Mouse (Mus musculus) lung, postnatal 0 days (tissue): Measurements from ENCODE around the gene Hoxd10. TPM values are rescaled to one million over a fixed set of nuclear protein-coding genes. Genes with fewer than 3 reads are reported as not detected.
A peak's percentile ranks its signal among the peaks of the same experiment; 100 is the strongest.

Experiments used
- ATAC-seq: fragments of 200-750 bp; cut with Nextera tagmentation; 2 replicates; pipeline ENCODE4 v1.8.0; 2017; ENCODE audit warnings: moderate library complexity
- DNase-seq: peaks from one replicate; pipeline ENCODE4 v3.0.0-alpha.2; 2016; ENCODE audit warnings: low spot score
- H3K27ac ChIP-seq: fragments of 300-500 bp; sonication (generic); 2 replicates; pipeline ENCODE4 v1.5.1; 2014; ENCODE audit warnings: antibody characterized with exemption, mild to moderate bottlenecking, low read length, mixed read lengths
- H3K27me3 ChIP-seq: fragments of 300-500 bp; sonication (generic); replicated peaks from 2 replicates; pipeline ENCODE4 v1.6.1; 2014; ENCODE audit warnings: low read length, mixed read lengths; ENCODE audit not compliant: insufficient read depth
- H3K36me3 ChIP-seq: fragments of 300-500 bp; sonication (generic); 2 replicates; pipeline ENCODE4 v1.6.1; 2014; ENCODE audit warnings: low read length, mixed read lengths; ENCODE audit not compliant: insufficient read depth
- H3K4me1 ChIP-seq: fragments of 300-500 bp; sonication (generic); 2 replicates; pipeline ENCODE4 v1.6.1; 2014; ENCODE audit warnings: antibody characterized with exemption, low read depth, low read length, mixed read lengths; ENCODE audit not compliant: insufficient read depth
- H3K4me2 ChIP-seq: fragments of 300-500 bp; sonication (generic); replicated peaks from 2 replicates; pipeline ENCODE4 v1.6.1; 2014; ENCODE audit warnings: low read depth, mild to moderate bottlenecking, low read length, moderate library complexity, mixed read lengths
- H3K4me3 ChIP-seq: fragments of 300-500 bp; sonication (generic); 2 replicates; pipeline ENCODE4 v1.5.1; 2014; ENCODE audit warnings: low read depth, low read length
- H3K9ac ChIP-seq: fragments of 300-500 bp; sonication (generic); replicated peaks from 2 replicates; pipeline ENCODE4 v1.6.1; 2014; ENCODE audit warnings: low read depth, mild to moderate bottlenecking
- H3K9me3 ChIP-seq: fragments of 300-500 bp; sonication (generic); 2 replicates; pipeline ENCODE4 v1.6.1; 2016; ENCODE audit warnings: low read length, mixed read lengths
- CTCF ChIP-seq: IDR thresholded peaks from 2 replicates; pipeline ENCODE4 v1.5.1; 2016; ENCODE audit warnings: antibody characterized with exemption, mild to moderate bottlenecking
- EP300 ChIP-seq: IDR thresholded peaks from 2 replicates; pipeline ENCODE4 v1.6.1; 2016; ENCODE audit warnings: antibody characterized with exemption, mild to moderate bottlenecking, control low read depth
- WGBS: fragments of 180-500 bp; shearing (Covaris S2); extraction: QIAGEN DNeasy Blood & Tissue Kit; methylation state at CpG from one replicate; pipeline ENCODE4 v1.1.7; 2014; 5-methylcytosine and 5-hydroxymethylcytosine counted together
- polyA plus RNA-seq: library from polyadenylated mRNA; unstranded; fragments of >200 nt; fragmentation: Nextera tagmentation; extraction: Ambion mirVana; gene quantifications from 2 replicates; pipeline ENCODE4 v1.2.1, GENCODE M21; 2015

Hoxd10 gene
- polyA plus RNA-seq, 1 experiment from 2014 or later, result 0.20 TPM

DNA sequence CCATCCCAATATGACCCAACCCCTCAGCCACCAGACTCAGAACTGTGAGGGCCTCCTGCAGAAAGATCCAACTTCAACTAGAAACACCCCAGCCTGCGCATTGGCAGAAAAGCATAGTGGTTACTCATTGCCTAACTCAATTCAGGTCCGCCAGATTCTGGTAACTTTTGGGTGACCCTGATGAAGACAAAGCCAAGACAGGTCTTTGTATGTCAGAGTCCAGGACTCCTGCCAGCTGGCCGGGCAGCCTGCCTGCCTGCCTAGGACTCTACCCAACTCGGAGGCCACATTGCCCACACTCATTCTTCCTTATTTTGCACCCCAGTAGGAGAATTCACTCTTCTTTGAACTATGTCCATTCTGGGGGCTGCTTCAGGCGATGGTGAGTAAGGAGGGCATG lies 34.8 kb downstream of the Hoxd10 start, which contains the start of gene Gm28230:
Gm28230 (plus strand) TSS at position 178 of the 400 bp plus-strand sequence.
- H3K27ac ChIP-seq, result no peak within 1 kb of the TSS
- no peak for DNase-seq
- H3K9ac ChIP-seq, result no peak within 1 kb of the TSS
- H3K4me2 ChIP-seq, result no peak within 1 kb of the TSS
- H3K36me3 ChIP-seq, result no peaks in the 10 kb centered on the region
- no peaks in the 10 kb centered on the region for H3K9me3 ChIP-seq
- ATAC-seq, result no peak
- peak within 1 kb of the TSS; percentile 8; the same call in 1 of the 2 replicates for H3K4me3 ChIP-seq
- TF ChIP-seq CTCF (no peak), EP300 (no peak)
- H3K27me3 ChIP-seq, result peaks cover 90% of the 10 kb centered on the region
- 0 out of 2 replicates have a peak, but pooled peaks cover 3% of the 10 kb centered on the region for H3K4me1 ChIP-seq
- 14% methylated on average over 5 of the region's 5 CpGs for WGBS

DNA sequence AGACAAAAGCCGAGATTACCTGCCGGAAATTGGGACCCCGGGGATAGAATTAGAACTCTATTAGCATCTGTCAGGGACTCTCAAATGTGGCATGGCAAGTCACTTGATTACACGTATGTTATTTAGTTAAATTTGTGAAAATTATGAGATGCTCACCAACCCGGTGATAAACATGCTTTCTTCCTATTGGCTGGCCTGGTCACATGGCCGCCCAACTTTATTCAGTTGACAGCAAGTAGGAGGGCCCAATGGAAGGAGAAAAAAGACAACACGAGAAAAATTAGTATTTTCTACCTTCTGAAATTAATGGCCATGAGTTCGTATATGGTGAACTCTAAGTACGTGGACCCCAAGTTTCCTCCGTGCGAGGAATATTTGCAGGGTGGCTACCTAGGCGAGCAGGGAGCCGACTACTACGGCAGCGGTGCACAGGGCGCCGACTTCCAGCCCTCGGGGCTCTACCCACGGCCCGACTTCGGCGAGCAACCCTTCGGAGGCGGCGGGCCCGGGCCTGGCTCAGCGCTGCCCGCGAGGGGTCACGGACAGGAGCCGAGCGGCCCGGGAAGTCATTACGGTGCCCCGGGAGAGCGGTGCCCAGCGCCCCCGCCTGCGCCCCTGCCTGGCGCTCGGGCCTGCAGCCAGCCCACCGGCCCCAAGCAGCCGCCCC lies 35.4 kb downstream of the Hoxd10 start:
- H3K36me3 ChIP-seq, result no peaks in the 10 kb centered on the region
- no peaks in the 10 kb centered on the region for H3K9me3 ChIP-seq
- H3K4me1 ChIP-seq, result 0 out of 2 replicates have a peak, but pooled peaks cover 3% of the 10 kb centered on the region
- H3K9ac ChIP-seq, result no peak overlapping the region
- DNase-seq (no peak), ATAC-seq (no peak)
- H3K27ac ChIP-seq, result no peak overlapping the region
- H3K27me3 ChIP-seq, result peaks cover 90% of the 10 kb centered on the region
- TF ChIP-seq EP300 (no peak), CTCF (no peak)
- WGBS, result 2% methylated on average over 43 of the region's 43 CpGs
- no peak overlapping the region for H3K4me2 ChIP-seq
- H3K4me3 ChIP-seq, result peak overlapping the region; percentile 8; the same call in 1 of the 2 replicates

DNA sequence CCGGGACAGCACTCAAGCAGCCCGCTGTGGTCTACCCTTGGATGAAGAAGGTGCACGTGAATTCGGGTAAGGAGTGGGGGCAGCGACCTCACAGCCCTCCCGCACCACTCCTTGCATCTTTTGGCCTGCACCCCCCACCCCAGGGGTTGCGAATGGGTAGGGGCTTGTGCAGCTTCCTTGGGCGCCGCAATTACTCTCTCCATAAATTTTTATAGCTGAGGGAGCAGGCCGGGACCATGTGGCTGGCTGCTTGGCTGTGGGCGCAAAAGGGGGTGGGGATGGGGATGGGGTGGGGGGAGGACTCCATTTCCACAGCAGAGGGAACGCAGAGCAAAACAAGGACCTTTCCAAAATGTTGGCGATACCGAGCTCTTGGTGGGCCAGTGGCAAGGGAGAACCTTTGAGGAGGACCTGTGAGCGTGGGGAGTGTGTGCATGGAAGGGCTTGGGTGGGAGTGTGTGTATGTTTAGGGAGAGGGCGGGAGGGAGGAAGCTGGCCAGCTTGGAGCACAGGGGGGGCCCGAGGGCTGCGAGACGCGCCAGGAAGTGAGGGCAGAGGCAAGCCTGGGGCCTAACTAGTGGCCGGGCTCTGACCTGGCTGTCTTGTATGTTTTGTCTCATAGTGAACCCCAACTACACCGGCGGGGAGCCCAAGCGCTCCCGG lies 36.0 kb downstream of the Hoxd10 start:
- TF ChIP-seq CTCF, result no peak
- TF ChIP-seq EP300, result no peak
- Histone ChIP-seq H3K4me1 (0 out of 2 replicates have a peak, but pooled peaks cover 3% of the 10 kb centered on the region), H3K9ac (no peak overlapping the region), H3K4me2 (no peak overlapping the region), H3K27me3 (peaks cover 92% of the 10 kb centered on the region), H3K4me3 (0 out of 2 replicates have a peak overlapping the region, but pooled peaks have one; percentile 8), H3K9me3 (no peaks in the 10 kb centered on the region), H3K27ac (no peak overlapping the region), H3K36me3 (no peaks in the 10 kb centered on the region)
- DNase-seq (no peak), ATAC-seq (no peak)
- WGBS, result 5% methylated on average over 24 of the region's 25 CpGs

DNA sequence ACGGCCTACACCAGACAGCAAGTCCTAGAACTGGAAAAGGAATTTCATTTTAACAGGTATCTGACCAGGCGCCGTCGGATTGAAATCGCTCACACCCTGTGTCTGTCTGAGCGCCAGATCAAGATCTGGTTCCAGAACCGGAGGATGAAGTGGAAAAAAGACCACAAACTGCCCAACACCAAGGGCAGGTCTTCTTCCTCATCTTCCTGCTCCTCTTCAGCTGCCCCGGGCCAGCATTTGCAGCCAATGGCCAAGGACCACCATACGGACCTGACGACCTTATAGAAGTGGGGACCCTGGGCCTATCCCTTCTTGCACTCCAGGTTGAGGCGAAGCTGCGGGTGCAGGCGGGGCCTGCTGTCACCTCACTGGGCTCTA lies 36.6 kb downstream of the Hoxd10 start:
- Histone ChIP-seq H3K27me3 (peaks cover 89% of the 10 kb centered on the region), H3K4me3 (no peak overlapping the region), H3K9ac (no peak overlapping the region), H3K36me3 (no peaks in the 10 kb centered on the region), H3K27ac (no peak overlapping the region), H3K9me3 (no peaks in the 10 kb centered on the region), H3K4me1 (0 out of 2 replicates have a peak, but pooled peaks cover 3% of the 10 kb centered on the region), H3K4me2 (no peak overlapping the region)
- TF ChIP-seq EP300 (no peak), CTCF (no peak)
- ATAC-seq, result no peak
- 16% methylated on average over 13 of the region's 13 CpGs for WGBS
- no peak for DNase-seq

DNA sequence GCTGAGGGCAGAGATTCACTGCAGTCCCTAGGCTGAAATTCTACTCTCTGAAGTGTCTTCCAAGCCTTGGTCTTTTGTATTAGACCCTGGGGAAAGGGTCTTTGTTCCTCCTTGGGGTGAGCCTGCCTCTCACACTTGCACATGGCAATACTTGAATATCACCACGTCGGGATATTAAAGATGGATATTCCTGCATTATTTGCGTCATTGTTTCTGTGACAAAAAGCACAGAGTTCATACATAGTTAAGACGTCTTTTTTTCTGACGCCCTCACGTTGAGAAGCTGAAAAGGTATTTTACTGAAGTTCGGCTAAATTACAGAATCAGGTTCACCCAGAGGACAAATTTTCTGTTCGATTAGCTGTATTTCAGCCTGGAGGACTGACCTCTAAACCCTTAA lies 38.6 kb downstream of the Hoxd10 start:
- peaks cover 90% of the 10 kb centered on the region for H3K27me3 ChIP-seq
- no peak overlapping the region for H3K4me2 ChIP-seq
- no peak overlapping the region for H3K9ac ChIP-seq
- H3K4me1 ChIP-seq, result 0 out of 2 replicates have a peak, but pooled peaks cover 3% of the 10 kb centered on the region
- H3K27ac ChIP-seq, result no peak overlapping the region
- no peaks in the 10 kb centered on the region for H3K36me3 ChIP-seq
- no peak for TF ChIP-seq CTCF
- TF ChIP-seq EP300, result no peak
- DNase-seq (no peak), ATAC-seq (no peak)
- H3K9me3 ChIP-seq, result no peaks in the 10 kb centered on the region
- 12% methylated on average over 8 of the region's 8 CpGs for WGBS
- no peak overlapping the region for H3K4me3 ChIP-seq

DNA sequence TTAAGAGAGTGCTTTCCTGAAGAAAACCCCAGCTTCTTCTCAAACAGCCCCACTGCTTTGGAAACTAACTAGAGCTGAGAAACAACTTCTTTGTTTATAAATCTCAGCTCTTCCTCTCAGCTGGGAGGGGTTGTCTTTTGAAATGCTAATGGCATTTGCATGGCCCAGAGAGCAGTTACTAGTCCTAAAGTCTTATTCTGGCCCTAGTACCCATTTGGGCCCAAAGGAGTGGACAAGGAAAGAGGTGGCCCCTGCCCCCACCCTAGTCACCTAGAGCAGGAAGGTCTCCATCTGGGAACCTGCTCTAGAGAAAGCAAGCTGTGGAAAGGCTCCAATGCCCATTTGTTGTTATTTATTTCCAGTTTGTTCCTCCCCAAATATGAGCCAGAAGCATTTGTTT lies 39.3 kb downstream of the Hoxd10 start:
- 0 out of 2 replicates have a peak, but pooled peaks cover 3% of the 10 kb centered on the region for H3K4me1 ChIP-seq
- H3K4me3 ChIP-seq, result no peak overlapping the region
- H3K27me3 ChIP-seq, result peaks cover 90% of the 10 kb centered on the region
- H3K9ac ChIP-seq, result no peak overlapping the region
- no peak for TF ChIP-seq EP300
- TF ChIP-seq CTCF, result no peak
- no peak overlapping the region for H3K27ac ChIP-seq
- H3K36me3 ChIP-seq, result no peaks in the 10 kb centered on the region
- DNase-seq (no peak), ATAC-seq (no peak)
- no peak overlapping the region for H3K4me2 ChIP-seq
- H3K9me3 ChIP-seq, result no peaks in the 10 kb centered on the region
